ENCODE assay signal across 9 mouse cellular contexts in genomic region chr11:36678542-36678941, GRCm38 (mm10).
DNase-seq lines count a peak whose midpoint lies in the region; ATAC-seq and TF ChIP-seq lines count a peak whose summit lies in the region.
"Had no signal": no experiment of that assay in that cellular context is flagged by ENCODE, and none has a peak within 500 bp of the region (broad histone marks: within the 10 kb centered on the region; RNA-seq: fewer than 3 reads in every experiment).

No protein-coding gene starts in this region.

- 16% methylated on average over 2 of the region's 2 CpGs for WGBS in cerebellum, adult 2 months
- 56% methylated on average over 2 of the region's 2 CpGs for WGBS in lung, embryonic 15.5 days
- 46% methylated on average over 2 of the region's 2 CpGs for WGBS in limb, embryonic 12.5 days

- H3K27me3 ChIP-seq in cerebellum, adult 2 months (ENCODE audit: control insufficient read depth, insufficient read depth, low read length): no peaks in the 10 kb centered on the region
- H3K27me3 ChIP-seq in lung, embryonic 15.5 days: peaks cover 25% of the 10 kb centered on the region; the same call in 1 of the 2 replicates
- peaks cover 10% of the 10 kb centered on the region; the same call in 1 of the 2 replicates for H3K27me3 ChIP-seq in limb, embryonic 12.5 days

- TF ChIP-seq POLR2A in cerebellum, adult 2 months (IDR thresholded peaks at IDR 0.05; ENCODE audit: borderline replicate concordance, insufficient read depth, low read length): no peak

- no peaks in the 10 kb centered on the region for H3K9me3 ChIP-seq in lung, embryonic 15.5 days
- H3K9me3 ChIP-seq in limb, embryonic 12.5 days: no peaks in the 10 kb centered on the region

- no peaks in the 10 kb centered on the region for H3K4me1 ChIP-seq in cerebellum, adult 2 months (ENCODE audit: control insufficient read depth, insufficient read depth, low read length)
- no peaks in the 10 kb centered on the region for H3K4me1 ChIP-seq in lung, embryonic 15.5 days
- H3K4me1 ChIP-seq in limb, embryonic 12.5 days (replicated peaks): peaks cover 2% of the 10 kb centered on the region; the same call in 1 of the 2 replicates

- no peak overlapping the region for H3K27ac ChIP-seq in cerebellum, adult 2 months (ENCODE audit: insufficient read depth, low read length)
- H3K27ac ChIP-seq in lung, embryonic 15.5 days: no peak overlapping the region
- H3K27ac ChIP-seq in limb, embryonic 12.5 days: no peak overlapping the region

- no peak for ATAC-seq in cerebellum, adult (ENCODE audit: insufficient number of reproducible peaks, low FRiP score, low TSS enrichment)
- ATAC-seq in lung, embryonic 15.5 days (ENCODE audit: borderline replicate concordance, extremely low read depth, low FRiP score, low TSS enrichment): no peak
- ATAC-seq in limb, embryonic 12.5 days (ENCODE audit: insufficient number of reproducible peaks, insufficient read depth, low FRiP score, low TSS enrichment, low read depth): no peak

- peak overlapping the region; percentile 82 for H3K4me3 ChIP-seq in cerebellum, adult 2 months (replicated peaks; ENCODE audit: insufficient read depth, low read depth, low read length)
- no peak overlapping the region; the same call in 1 of the 2 replicates for H3K4me3 ChIP-seq in lung, embryonic 15.5 days
- H3K4me3 ChIP-seq in limb, embryonic 12.5 days (replicated peaks): no peak overlapping the region

- peak in 1 of 2 experiments; percentile 18 for DNase-seq in cerebellum, adult 2 months
- no peak for DNase-seq in lung, adult 18-20 months
- DNase-seq in adrenal gland, postnatal 10 days: no peak
- DNase-seq in adrenal gland, adult 8-10 months: no peak
- no peak for DNase-seq in ovary, adult 18-20 months (ENCODE audit: low spot score)
- DNase-seq: gastrocnemius, postnatal 36 days had no signal

- H3K4me2 ChIP-seq in lung, embryonic 15.5 days: peak overlapping the region; percentile 67; the same call in 1 of the 2 replicates
- H3K4me2 ChIP-seq in limb, embryonic 12.5 days: peak overlapping the region; percentile 73

- H3K9ac ChIP-seq in lung, embryonic 15.5 days: no peak overlapping the region
- H3K9ac ChIP-seq in limb, embryonic 12.5 days (replicated peaks): no peak overlapping the region

- no peaks in the 10 kb centered on the region for H3K36me3 ChIP-seq in lung, embryonic 15.5 days
- no peaks in the 10 kb centered on the region for H3K36me3 ChIP-seq in limb, embryonic 12.5 days

- no peak for TF ChIP-seq CTCF in cerebellum, adult 2 months (IDR thresholded peaks at IDR 0.05; ENCODE audit: borderline replicate concordance, insufficient read depth, low read depth, low read length)
